Mouse (Mus musculus): ENCODE results near the gene Aagab. TPM values are rescaled to one million over a fixed set of nuclear protein-coding genes. Genes with fewer than 3 reads are reported as not detected.

Gene Aagab
- polyA plus RNA-seq, 1 experiment from 2014 or later = 33.0 TPM

GRCm38 (mm10) chr9:63568808-63569207 is 33.7 kb upstream of the Aagab start:
- WGBS = 42% methylated on average over 8 of the region's 8 CpGs
- peaks cover 18% of the 10 kb centered on the region for H3K4me1 ChIP-seq (ENCODE audit: control insufficient read depth, insufficient read depth, low read length)
- no peak overlapping the region for H3K4me3 ChIP-seq (ENCODE audit: low read depth, low read length)
- H3K4me2 ChIP-seq (ENCODE audit: low read depth, severe bottlenecking) = no peak overlapping the region
- DNase-seq (ENCODE audit: low spot score) = no peak
- no peaks in the 10 kb centered on the region for H3K9me3 ChIP-seq (ENCODE audit: control insufficient read depth, low read length)
- H3K36me3 ChIP-seq (ENCODE audit: control insufficient read depth, insufficient read depth, low read length) = no peaks in the 10 kb centered on the region
- no peak overlapping the region for H3K27ac ChIP-seq (replicated peaks; ENCODE audit: low read depth, low read length)
- no peak overlapping the region for H3K9ac ChIP-seq (ENCODE audit: low read length)
- ATAC-seq (ENCODE audit: insufficient number of reproducible peaks, low FRiP score, low TSS enrichment, low read depth) = no peak
- H3K27me3 ChIP-seq (ENCODE audit: control insufficient read depth, insufficient read depth, low read length) = no peaks in the 10 kb centered on the region

DNA sequence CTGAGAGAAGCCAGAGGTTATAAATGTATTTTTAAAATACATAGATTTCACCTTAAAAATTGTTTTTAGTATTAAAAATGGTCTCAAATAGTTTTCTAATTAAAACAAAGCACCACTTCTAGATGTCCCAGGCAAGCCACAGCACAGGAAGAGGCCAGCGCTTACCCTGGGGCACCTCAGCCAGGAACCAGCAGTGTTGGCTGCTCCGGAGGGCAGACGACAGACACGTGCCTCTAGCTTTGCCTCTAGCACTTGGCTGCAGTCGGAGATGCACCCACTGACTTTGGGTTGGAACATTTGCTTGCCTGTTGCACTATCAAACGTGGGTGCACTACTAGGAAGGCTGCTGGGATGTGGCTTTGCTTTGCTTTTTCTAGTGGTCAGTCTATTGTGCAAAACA is 30.6 kb upstream of the Aagab start:
- ATAC-seq (ENCODE audit: insufficient number of reproducible peaks, low FRiP score, low TSS enrichment, low read depth) (no peak), DNase-seq (ENCODE audit: low spot score) (no peak)
- Histone ChIP-seq H3K4me1 (ENCODE audit: control insufficient read depth, insufficient read depth, low read length) (peaks cover 18% of the 10 kb centered on the region), H3K9ac (ENCODE audit: low read length) (no peak overlapping the region), H3K36me3 (ENCODE audit: control insufficient read depth, insufficient read depth, low read length) (no peaks in the 10 kb centered on the region), H3K4me3 (ENCODE audit: low read depth, low read length) (no peak overlapping the region), H3K27me3 (ENCODE audit: control insufficient read depth, insufficient read depth, low read length) (no peaks in the 10 kb centered on the region), H3K9me3 (ENCODE audit: control insufficient read depth, low read length) (no peaks in the 10 kb centered on the region), H3K4me2 (ENCODE audit: low read depth, severe bottlenecking) (no peak overlapping the region), H3K27ac (replicated peaks; ENCODE audit: low read depth, low read length) (no peak overlapping the region)
- 30% methylated on average over 6 of the region's 6 CpGs for WGBS

GRCm38 (mm10) chr9:63572874-63573273 is 29.6 kb upstream of the Aagab start:
- Histone ChIP-seq H3K9ac (ENCODE audit: low read length) (no peak overlapping the region), H3K4me1 (ENCODE audit: control insufficient read depth, insufficient read depth, low read length) (peaks cover 13% of the 10 kb centered on the region), H3K27me3 (ENCODE audit: control insufficient read depth, insufficient read depth, low read length) (no peaks in the 10 kb centered on the region), H3K27ac (replicated peaks; ENCODE audit: low read depth, low read length) (no peak overlapping the region), H3K9me3 (ENCODE audit: control insufficient read depth, low read length) (no peaks in the 10 kb centered on the region), H3K4me2 (ENCODE audit: low read depth, severe bottlenecking) (no peak overlapping the region), H3K36me3 (ENCODE audit: control insufficient read depth, insufficient read depth, low read length) (no peaks in the 10 kb centered on the region), H3K4me3 (ENCODE audit: low read depth, low read length) (no peak overlapping the region)
- no peak for ATAC-seq (ENCODE audit: insufficient number of reproducible peaks, low FRiP score, low TSS enrichment, low read depth)
- DNase-seq (ENCODE audit: low spot score) = no peak
- WGBS = 69% methylated on average over 7 of the region's 7 CpGs

DNA sequence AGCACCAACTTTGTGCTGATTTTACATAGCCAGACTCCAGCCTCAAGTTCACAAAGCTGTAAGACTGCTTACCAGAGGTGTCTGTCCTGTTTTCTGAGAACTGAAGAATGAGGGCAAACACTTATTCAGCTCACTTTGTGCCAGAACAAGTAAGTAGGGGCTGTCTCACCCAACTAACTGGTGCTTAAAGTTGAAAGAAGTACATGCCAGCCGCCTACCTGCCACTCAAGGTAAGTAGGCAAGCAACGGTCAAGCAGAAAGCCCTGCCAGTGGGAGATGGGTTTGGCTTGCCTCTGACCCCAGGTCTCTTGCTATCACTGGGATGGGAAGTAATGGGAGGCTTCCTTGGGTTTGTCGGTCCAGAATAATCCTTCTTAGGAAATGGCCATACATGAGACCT is 25.0 kb upstream of the Aagab start:
- no peaks in the 10 kb centered on the region for H3K4me1 ChIP-seq (ENCODE audit: control insufficient read depth, insufficient read depth, low read length)
- DNase-seq (ENCODE audit: low spot score) (no peak), ATAC-seq (ENCODE audit: insufficient number of reproducible peaks, low FRiP score, low TSS enrichment, low read depth) (no peak)
- 89% methylated on average over 3 of the region's 3 CpGs for WGBS
- no peaks in the 10 kb centered on the region for H3K9me3 ChIP-seq (ENCODE audit: control insufficient read depth, low read length)
- no peak overlapping the region for H3K27ac ChIP-seq (replicated peaks; ENCODE audit: low read depth, low read length)
- no peak overlapping the region for H3K4me3 ChIP-seq (ENCODE audit: low read depth, low read length)
- H3K4me2 ChIP-seq (ENCODE audit: low read depth, severe bottlenecking) = no peak overlapping the region
- H3K36me3 ChIP-seq (ENCODE audit: control insufficient read depth, insufficient read depth, low read length) = no peaks in the 10 kb centered on the region
- H3K27me3 ChIP-seq (ENCODE audit: control insufficient read depth, insufficient read depth, low read length) = no peaks in the 10 kb centered on the region
- H3K9ac ChIP-seq (ENCODE audit: low read length) = no peak overlapping the region

GRCm38 (mm10) chr9:63579644-63580043 is 22.8 kb upstream of the Aagab start:
- 80% methylated on average over 5 of the region's 5 CpGs for WGBS
- H3K36me3 ChIP-seq (ENCODE audit: control insufficient read depth, insufficient read depth, low read length) = no peaks in the 10 kb centered on the region
- ATAC-seq (ENCODE audit: insufficient number of reproducible peaks, low FRiP score, low TSS enrichment, low read depth) (no peak), DNase-seq (ENCODE audit: low spot score) (no peak)
- no peaks in the 10 kb centered on the region for H3K4me1 ChIP-seq (ENCODE audit: control insufficient read depth, insufficient read depth, low read length)
- no peak overlapping the region for H3K4me2 ChIP-seq (ENCODE audit: low read depth, severe bottlenecking)
- H3K4me3 ChIP-seq (ENCODE audit: low read depth, low read length) = no peak overlapping the region
- H3K27me3 ChIP-seq (ENCODE audit: control insufficient read depth, insufficient read depth, low read length) = no peaks in the 10 kb centered on the region
- no peak overlapping the region for H3K27ac ChIP-seq (replicated peaks; ENCODE audit: low read depth, low read length)
- no peaks in the 10 kb centered on the region for H3K9me3 ChIP-seq (ENCODE audit: control insufficient read depth, low read length)
- no peak overlapping the region for H3K9ac ChIP-seq (ENCODE audit: low read length)

GRCm38 (mm10) chr9:63580046-63580445 is 22.4 kb upstream of the Aagab start:
- no peaks in the 10 kb centered on the region for H3K27me3 ChIP-seq (ENCODE audit: control insufficient read depth, insufficient read depth, low read length)
- no peak overlapping the region for H3K27ac ChIP-seq (replicated peaks; ENCODE audit: low read depth, low read length)
- no peaks in the 10 kb centered on the region for H3K9me3 ChIP-seq (ENCODE audit: control insufficient read depth, low read length)
- ATAC-seq (ENCODE audit: insufficient number of reproducible peaks, low FRiP score, low TSS enrichment, low read depth) (no peak), DNase-seq (ENCODE audit: low spot score) (no peak)
- no peak overlapping the region for H3K4me2 ChIP-seq (ENCODE audit: low read depth, severe bottlenecking)
- no peaks in the 10 kb centered on the region for H3K4me1 ChIP-seq (ENCODE audit: control insufficient read depth, insufficient read depth, low read length)
- no peak overlapping the region for H3K9ac ChIP-seq (ENCODE audit: low read length)
- 68% methylated on average over 2 of the region's 2 CpGs for WGBS
- H3K36me3 ChIP-seq (ENCODE audit: control insufficient read depth, insufficient read depth, low read length) = no peaks in the 10 kb centered on the region
- no peak overlapping the region for H3K4me3 ChIP-seq (ENCODE audit: low read depth, low read length)

GRCm38 (mm10) chr9:63581778-63582177 is 20.7 kb upstream of the Aagab start:
- 84% methylated on average over 4 of the region's 4 CpGs for WGBS
- Histone ChIP-seq H3K27ac (replicated peaks; ENCODE audit: low read depth, low read length) (no peak overlapping the region), H3K36me3 (ENCODE audit: control insufficient read depth, insufficient read depth, low read length) (no peaks in the 10 kb centered on the region), H3K4me3 (ENCODE audit: low read depth, low read length) (no peak overlapping the region), H3K9ac (ENCODE audit: low read length) (no peak overlapping the region), H3K9me3 (ENCODE audit: control insufficient read depth, low read length) (no peaks in the 10 kb centered on the region), H3K27me3 (ENCODE audit: control insufficient read depth, insufficient read depth, low read length) (no peaks in the 10 kb centered on the region), H3K4me2 (ENCODE audit: low read depth, severe bottlenecking) (no peak overlapping the region), H3K4me1 (ENCODE audit: control insufficient read depth, insufficient read depth, low read length) (no peaks in the 10 kb centered on the region)
- no peak for DNase-seq (ENCODE audit: low spot score)
- no peak for ATAC-seq (ENCODE audit: insufficient number of reproducible peaks, low FRiP score, low TSS enrichment, low read depth)

DNA sequence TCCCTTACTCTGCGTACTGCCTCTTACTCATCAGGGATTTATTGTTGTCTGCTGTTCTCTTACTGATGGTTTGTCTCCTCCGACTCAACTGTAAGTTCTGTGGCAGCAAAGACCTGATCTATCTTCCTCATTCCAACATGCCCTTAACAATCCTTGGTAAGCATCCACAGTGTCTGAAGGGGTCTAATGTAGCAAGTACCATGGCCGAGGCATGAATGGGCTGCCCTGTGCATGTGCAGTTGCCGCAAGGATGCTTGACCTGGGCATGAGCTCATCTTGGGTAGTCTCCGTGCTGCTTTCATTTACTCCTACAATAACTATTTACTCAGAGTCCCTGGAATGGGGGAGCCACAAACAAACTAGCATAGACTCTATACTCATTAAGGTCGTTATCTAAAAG is 17.2 kb upstream of the Aagab start:
- no peaks in the 10 kb centered on the region for H3K36me3 ChIP-seq (ENCODE audit: control insufficient read depth, insufficient read depth, low read length)
- ATAC-seq (ENCODE audit: insufficient number of reproducible peaks, low FRiP score, low TSS enrichment, low read depth) (no peak), DNase-seq (ENCODE audit: low spot score) (no peak)
- H3K27ac ChIP-seq (replicated peaks; ENCODE audit: low read depth, low read length) = no peak overlapping the region
- H3K4me2 ChIP-seq (ENCODE audit: low read depth, severe bottlenecking) = no peak overlapping the region
- H3K9ac ChIP-seq (ENCODE audit: low read length) = no peak overlapping the region
- H3K9me3 ChIP-seq (ENCODE audit: control insufficient read depth, low read length) = no peaks in the 10 kb centered on the region; the same call in 1 of the 2 replicates
- H3K4me3 ChIP-seq (ENCODE audit: low read depth, low read length) = no peak overlapping the region
- H3K4me1 ChIP-seq (ENCODE audit: control insufficient read depth, insufficient read depth, low read length) = 0 out of 2 replicates have a peak, but pooled peaks cover 4% of the 10 kb centered on the region
- WGBS = 89% methylated on average over 6 of the region's 6 CpGs
- no peaks in the 10 kb centered on the region for H3K27me3 ChIP-seq (ENCODE audit: control insufficient read depth, insufficient read depth, low read length)

GRCm38 (mm10) chr9:63589209-63589608 is 13.3 kb upstream of the Aagab start:
- Histone ChIP-seq H3K4me2 (ENCODE audit: low read depth, severe bottlenecking) (no peak overlapping the region), H3K9ac (ENCODE audit: low read length) (no peak overlapping the region), H3K36me3 (ENCODE audit: control insufficient read depth, insufficient read depth, low read length) (no peaks in the 10 kb centered on the region), H3K27ac (replicated peaks; ENCODE audit: low read depth, low read length) (no peak overlapping the region), H3K27me3 (ENCODE audit: control insufficient read depth, insufficient read depth, low read length) (no peaks in the 10 kb centered on the region), H3K9me3 (ENCODE audit: control insufficient read depth, low read length) (no peaks in the 10 kb centered on the region; the same call in 1 of the 2 replicates), H3K4me3 (ENCODE audit: low read depth, low read length) (no peak overlapping the region), H3K4me1 (ENCODE audit: control insufficient read depth, insufficient read depth, low read length) (0 out of 2 replicates have a peak, but pooled peaks cover 4% of the 10 kb centered on the region)
- ATAC-seq (ENCODE audit: insufficient number of reproducible peaks, low FRiP score, low TSS enrichment, low read depth) (no peak), DNase-seq (ENCODE audit: low spot score) (no peak)
- WGBS = 35% methylated on average over 6 of the region's 6 CpGs
